Mouse (Mus musculus) embryonic facial prominence, embryonic 11.5 days (tissue): ENCODE results near the gene Ccdc149. TPM values are rescaled to one million over a fixed set of nuclear protein-coding genes. Genes with fewer than 3 reads are reported as not detected.

Source experiments
- ATAC-seq: fragments of 200-750 bp; cut with Nextera tagmentation; replicated peaks from 2 replicates; pipeline ENCODE4 v1.8.0; 2017; ENCODE audit warnings: low read depth; ENCODE audit not compliant: insufficient number of reproducible peaks, low FRiP score, low TSS enrichment
- DNase-seq: peaks from one replicate; pipeline ENCODE4 v3.0.0-alpha.2; 2015; ENCODE audit warnings: low spot score
- H3K27ac ChIP-seq: fragments of 300-500 bp; sonication (generic); replicated peaks from 2 replicates; pipeline ENCODE4 v1.5.1; 2014; ENCODE audit warnings: mild to moderate bottlenecking, low read depth, low read length, control low read depth
- H3K27me3 ChIP-seq: fragments of 300-500 bp; sonication (generic); 2 replicates; pipeline ENCODE4 v1.6.1; 2014; ENCODE audit warnings: mild to moderate bottlenecking, low read length, moderate library complexity, mixed read lengths; ENCODE audit not compliant: control insufficient read depth, insufficient read depth
- H3K36me3 ChIP-seq: fragments of 300-500 bp; sonication (generic); replicated peaks from 2 replicates; pipeline ENCODE4 v1.6.1; 2014; ENCODE audit warnings: low read depth, mild to moderate bottlenecking, low read length, moderate library complexity, mixed read lengths; ENCODE audit not compliant: control insufficient read depth, insufficient read depth
- H3K4me1 ChIP-seq: fragments of 300-500 bp; sonication (generic); 2 replicates; pipeline ENCODE4 v1.6.1; 2014; ENCODE audit warnings: low read length, mixed read lengths; ENCODE audit not compliant: control insufficient read depth, insufficient read depth
- H3K4me2 ChIP-seq: fragments of 300-500 bp; sonication (generic); 2 replicates; pipeline ENCODE4 v1.6.1; 2014; ENCODE audit warnings: low read depth, mild to moderate bottlenecking, control low read depth, low read length, moderate library complexity
- H3K4me3 ChIP-seq: fragments of 300-500 bp; sonication (generic); 2 replicates; pipeline ENCODE4 v1.5.1; 2014; ENCODE audit warnings: low read depth, low read length, control low read depth
- H3K9ac ChIP-seq: fragments of 300-500 bp; sonication (generic); replicated peaks from 2 replicates; pipeline ENCODE4 v1.6.1; 2014; ENCODE audit warnings: mild to moderate bottlenecking, control low read depth, low read length
- H3K9me3 ChIP-seq: fragments of 300-500 bp; sonication (generic); replicated peaks from 2 replicates; pipeline ENCODE4 v1.6.1; 2016; ENCODE audit warnings: mild to moderate bottlenecking, low read length, inconsistent platforms, mixed read lengths; ENCODE audit not compliant: control insufficient read depth
- WGBS: fragments of 180-500 bp; shearing (Covaris S2); extraction: QIAGEN DNeasy Blood & Tissue Kit; methylation state at CpG from one replicate; pipeline ENCODE4 v1.1.7; 2014; 5-methylcytosine and 5-hydroxymethylcytosine counted together
- polyA plus RNA-seq: library from polyadenylated mRNA; unstranded; fragments of >200 nt; fragmentation: Nextera tagmentation; extraction: Ambion mirVana; gene quantifications from 2 replicates; pipeline ENCODE4 v1.2.1, GENCODE M21; 2014

The Ccdc149 gene
- polyA plus RNA-seq, 1 experiment from 2014 or later = 1.2 TPM

GRCm38 (mm10) chr5:52355612-52356011 lies 115.7 kb downstream of the Ccdc149 start:
- Histone ChIP-seq H3K27ac (no peak overlapping the region), H3K4me3 (no peak overlapping the region), H3K27me3 (no peaks in the 10 kb centered on the region), H3K4me2 (no peak overlapping the region), H3K9me3 (no peaks in the 10 kb centered on the region), H3K4me1 (no peaks in the 10 kb centered on the region), H3K9ac (no peak overlapping the region), H3K36me3 (no peaks in the 10 kb centered on the region)
- ATAC-seq (no peak), DNase-seq (no peak)
- WGBS = 85% methylated on average over 7 of the region's 7 CpGs

GRCm38 (mm10) chr5:52354441-52354840 lies 116.9 kb downstream of the Ccdc149 start:
- DNase-seq (no peak), ATAC-seq (no peak)
- H3K27me3 ChIP-seq = no peaks in the 10 kb centered on the region
- H3K9me3 ChIP-seq = no peaks in the 10 kb centered on the region
- 86% methylated on average over 4 of the region's 4 CpGs for WGBS
- H3K36me3 ChIP-seq = no peaks in the 10 kb centered on the region
- no peak overlapping the region for H3K4me3 ChIP-seq
- no peak overlapping the region for H3K9ac ChIP-seq
- no peaks in the 10 kb centered on the region for H3K4me1 ChIP-seq
- no peak overlapping the region for H3K27ac ChIP-seq
- no peak overlapping the region for H3K4me2 ChIP-seq

- Histone ChIP-seq H3K36me3 (no peaks in the 10 kb centered on the region), H3K9me3 (no peaks in the 10 kb centered on the region), H3K27me3 (no peaks in the 10 kb centered on the region), H3K27ac (no peak overlapping the region), H3K9ac (no peak overlapping the region), H3K4me2 (no peak overlapping the region), H3K4me3 (no peak overlapping the region), H3K4me1 (no peaks in the 10 kb centered on the region)
- DNase-seq (no peak), ATAC-seq (no peak)
- 79% methylated on average over 5 of the region's 5 CpGs for WGBS
These were observed 118.6 kb downstream of the Ccdc149 start for GRCm38 (mm10) chr5:52352730-52353129.

GRCm38 (mm10) chr5:52351561-52351960 lies 119.8 kb downstream of the Ccdc149 start:
- H3K4me3 ChIP-seq = no peak overlapping the region
- no peaks in the 10 kb centered on the region for H3K9me3 ChIP-seq
- H3K36me3 ChIP-seq = no peaks in the 10 kb centered on the region
- no peaks in the 10 kb centered on the region for H3K4me1 ChIP-seq
- H3K4me2 ChIP-seq = no peak overlapping the region
- no peaks in the 10 kb centered on the region for H3K27me3 ChIP-seq
- WGBS = 93% methylated on average over 2 of the region's 2 CpGs
- H3K9ac ChIP-seq = no peak overlapping the region
- ATAC-seq = no peak
- no peak overlapping the region for H3K27ac ChIP-seq
- no peak for DNase-seq

- Histone ChIP-seq H3K9me3 (no peaks in the 10 kb centered on the region), H3K27ac (no peak overlapping the region), H3K27me3 (no peaks in the 10 kb centered on the region), H3K36me3 (no peaks in the 10 kb centered on the region), H3K4me2 (no peak overlapping the region), H3K4me1 (no peaks in the 10 kb centered on the region), H3K4me3 (no peak overlapping the region), H3K9ac (no peak overlapping the region)
- whole genome bisulfite sequencing = 88% methylated on average over 2 of the region's 2 CpGs
- DNase-seq = no peak
- ATAC-seq = no peak
These were observed 120.9 kb downstream of the Ccdc149 start for GRCm38 (mm10) chr5:52350451-52350850.

- Histone ChIP-seq H3K9me3 (no peaks in the 10 kb centered on the region), H3K27ac (no peak overlapping the region), H3K4me1 (no peaks in the 10 kb centered on the region), H3K4me2 (no peak overlapping the region), H3K27me3 (no peaks in the 10 kb centered on the region), H3K4me3 (no peak overlapping the region), H3K36me3 (no peaks in the 10 kb centered on the region), H3K9ac (no peak overlapping the region)
- no peak for DNase-seq
- 73% methylated on average over 2 of the region's 2 CpGs for whole genome bisulfite sequencing
- ATAC-seq = no peak
These were observed 124.4 kb downstream of the Ccdc149 start for GRCm38 (mm10) chr5:52346890-52347289.

GRCm38 (mm10) chr5:52339134-52339533 lies 132.2 kb downstream of the Ccdc149 start:
- ATAC-seq = no peak

GRCm38 (mm10) chr5:52335590-52335989 lies 135.7 kb downstream of the Ccdc149 start:
- Histone ChIP-seq H3K9me3 (no peaks in the 10 kb centered on the region), H3K9ac (no peak overlapping the region), H3K4me3 (no peak overlapping the region), H3K36me3 (no peaks in the 10 kb centered on the region), H3K27ac (no peak overlapping the region), H3K4me2 (no peak overlapping the region), H3K4me1 (no peaks in the 10 kb centered on the region), H3K27me3 (no peaks in the 10 kb centered on the region)
- ATAC-seq = no peak
- DNase-seq = no peak
- 90% methylated on average over 3 of the region's 3 CpGs for WGBS

More at GRCm38 (mm10) chr5:52339134-52339533, 132.2 kb downstream of the Ccdc149 start:
- no peak for DNase-seq
- no peaks in the 10 kb centered on the region for H3K4me1 ChIP-seq
- H3K9me3 ChIP-seq = no peaks in the 10 kb centered on the region
- H3K4me3 ChIP-seq = no peak overlapping the region
- no peaks in the 10 kb centered on the region for H3K36me3 ChIP-seq
- WGBS = 82% methylated on average over 2 of the region's 2 CpGs
- no peaks in the 10 kb centered on the region for H3K27me3 ChIP-seq
- H3K4me2 ChIP-seq = no peak overlapping the region
- H3K9ac ChIP-seq = no peak overlapping the region
- H3K27ac ChIP-seq = no peak overlapping the region
